Mouse (Mus musculus) CD4-positive, CD25-positive, alpha-beta regulatory T cell, adult 4 months (primary cell): ENCODE data around the gene Trim80. TPM values are rescaled to one million over a fixed set of nuclear protein-coding genes. Genes with fewer than 3 reads are reported as not detected.

ENCODE experiments used
- ATAC-seq: one replicate; pipeline ENCODE4 v1.8.0; 2017
- polyA plus RNA-seq, 2 experiments: library from polyadenylated mRNA; unstranded; fragments of 100-300 nt; shearing (Covaris generic); gene quantifications; one replicate each; pipeline ENCODE4 v1.2.1; 2017

Trim80 gene
- polyA plus RNA-seq = not detected

DNA sequence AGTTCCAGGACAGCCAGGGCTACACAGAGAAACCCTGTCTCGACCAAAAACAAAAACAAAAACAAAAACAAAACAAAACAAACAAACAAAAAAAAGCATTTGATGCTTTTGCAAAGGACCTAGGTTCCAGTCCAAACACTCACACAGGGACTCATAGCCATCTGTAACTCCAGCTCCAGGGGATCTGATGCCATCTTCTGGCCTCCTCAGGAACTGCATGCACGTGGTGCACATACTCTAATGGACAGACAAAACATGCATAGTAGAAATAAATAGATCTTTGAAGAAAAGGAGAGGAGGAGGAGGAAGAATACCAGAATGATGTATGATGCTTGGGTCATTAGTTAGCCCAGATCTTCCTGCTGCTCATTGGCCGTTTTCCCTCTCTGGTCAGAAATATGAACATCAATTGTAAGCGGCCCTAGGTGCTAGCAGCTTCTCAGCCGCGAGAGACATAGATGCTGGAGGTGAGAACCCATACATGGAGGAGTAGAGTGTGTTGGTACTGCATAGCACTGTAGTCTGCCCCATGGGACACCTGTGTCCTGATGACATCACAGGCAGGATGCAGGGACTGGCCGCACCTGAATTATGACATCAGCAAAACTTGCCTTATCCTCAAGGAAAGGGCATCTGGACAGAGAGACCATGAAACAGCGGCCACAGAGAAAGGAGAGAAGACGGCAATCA, at the start of gene Trim80:
Trim80 (plus strand) TSS at position 640 of the 690 bp plus-strand sequence.
- no peak for ATAC-seq

GRCm38 (mm10) chr11:115391358-115391757, 49.0 kb upstream of the Trim80 start:
- ATAC-seq = no peak

- no peak for ATAC-seq
Observed at GRCm38 (mm10) chr11:115393721-115394325, 46.5 kb upstream of the Trim80 start.

- ATAC-seq = no peak
Observed at GRCm38 (mm10) chr11:115398085-115398484, 42.3 kb upstream of the Trim80 start.

- ATAC-seq = no peak
Observed at GRCm38 (mm10) chr11:115400126-115400525, 40.2 kb upstream of the Trim80 start.

DNA sequence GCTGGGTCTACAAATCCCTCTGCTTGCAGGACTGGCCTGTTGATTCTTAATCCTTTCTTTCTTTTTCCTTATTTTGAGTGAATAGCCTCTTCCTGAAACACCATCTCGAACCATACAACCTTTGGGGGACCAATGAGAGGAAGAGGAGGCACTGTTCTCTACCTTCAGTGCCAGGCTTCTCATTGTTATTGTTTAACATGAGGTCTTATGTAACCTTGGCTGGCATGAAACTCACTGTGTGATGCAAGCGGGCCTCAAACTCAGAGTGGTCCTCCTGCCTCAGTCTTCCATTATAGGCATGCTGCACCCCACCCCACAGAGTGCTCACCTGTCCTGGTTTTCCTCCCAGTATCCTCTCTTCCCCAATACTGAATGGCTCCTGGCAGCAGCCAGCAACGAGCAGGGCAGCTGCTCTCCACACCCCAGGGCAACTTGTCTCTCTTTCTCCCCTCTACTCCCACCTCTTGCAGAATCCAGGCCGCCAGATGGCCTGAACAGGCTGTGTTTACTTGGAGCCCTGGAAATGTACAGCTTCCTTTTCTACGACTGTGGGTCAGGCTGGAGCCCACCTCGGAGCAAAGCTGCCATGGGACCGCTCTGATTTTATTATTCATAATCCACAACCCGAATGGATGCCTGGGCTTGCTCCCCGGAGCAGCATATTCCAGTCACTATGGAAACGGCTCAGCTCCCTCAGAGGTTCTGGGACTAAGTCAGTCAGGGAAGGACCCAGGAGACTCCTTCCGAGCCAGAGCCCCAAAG, 39.5 kb upstream of the Trim80 start:
- ATAC-seq = no peak

DNA sequence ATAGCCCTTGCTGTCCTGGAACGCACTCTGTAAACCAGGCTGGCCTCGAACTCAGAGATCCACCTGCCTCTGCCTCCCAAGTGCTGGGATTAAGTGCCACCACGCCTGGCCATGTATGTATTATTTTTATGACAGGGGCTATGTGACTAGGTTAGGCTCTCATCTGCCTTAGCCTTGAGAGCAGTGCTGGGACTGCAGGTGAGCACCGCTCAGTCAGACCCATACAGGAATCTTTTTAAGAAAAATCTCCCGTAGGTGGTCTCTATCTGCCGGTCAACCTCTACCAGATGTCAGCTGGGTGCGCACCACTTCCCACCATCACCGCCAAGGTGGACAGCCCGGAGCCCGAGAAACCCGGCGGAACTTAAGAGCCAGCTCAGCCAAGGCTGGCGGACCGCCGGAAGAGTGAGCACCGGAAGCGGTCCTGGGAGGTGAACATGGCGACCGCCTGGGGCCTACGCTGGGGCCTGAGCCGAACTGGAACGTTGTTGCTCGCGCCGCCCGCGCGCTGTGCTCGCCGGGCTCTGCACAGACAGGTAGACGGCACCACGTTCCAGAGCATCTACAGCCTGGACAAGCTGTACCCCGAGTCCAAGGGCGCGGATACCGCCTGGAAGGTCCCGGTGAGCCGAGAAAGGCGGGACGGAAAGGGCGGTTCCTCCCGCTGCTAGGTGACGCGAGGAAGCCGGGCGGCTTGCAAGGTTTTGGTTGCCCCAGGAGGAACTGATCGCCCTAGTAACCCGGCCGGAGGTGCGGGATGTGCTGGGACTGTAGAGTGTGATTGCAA, 36.8 kb upstream of the Trim80 start, which contains the start of gene Mrpl58:
Mrpl58 (plus strand) TSS at position 415 of the 787 bp plus-strand sequence.
- peak; percentile 61 for ATAC-seq

DNA sequence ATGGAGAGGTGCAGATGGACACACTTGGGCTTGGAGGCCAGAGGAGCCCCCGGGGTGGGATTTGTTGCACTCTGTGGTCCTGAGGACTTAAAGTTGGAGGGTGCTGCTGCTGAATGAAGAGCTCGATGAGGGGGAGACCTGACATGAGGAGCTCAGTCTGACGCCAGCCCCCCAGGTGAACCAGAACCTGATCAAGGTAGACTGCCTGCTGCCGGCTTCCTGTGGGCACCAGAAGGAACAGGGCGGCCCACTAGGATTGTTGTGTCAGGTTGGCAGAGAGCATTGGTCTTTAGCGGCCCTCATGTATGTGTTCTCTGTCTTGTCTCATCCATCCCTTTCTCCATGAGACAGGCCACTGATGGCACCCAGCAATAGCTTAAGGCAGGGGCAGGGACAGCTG, 34.6 kb upstream of the Trim80 start:
- no peak for ATAC-seq

DNA sequence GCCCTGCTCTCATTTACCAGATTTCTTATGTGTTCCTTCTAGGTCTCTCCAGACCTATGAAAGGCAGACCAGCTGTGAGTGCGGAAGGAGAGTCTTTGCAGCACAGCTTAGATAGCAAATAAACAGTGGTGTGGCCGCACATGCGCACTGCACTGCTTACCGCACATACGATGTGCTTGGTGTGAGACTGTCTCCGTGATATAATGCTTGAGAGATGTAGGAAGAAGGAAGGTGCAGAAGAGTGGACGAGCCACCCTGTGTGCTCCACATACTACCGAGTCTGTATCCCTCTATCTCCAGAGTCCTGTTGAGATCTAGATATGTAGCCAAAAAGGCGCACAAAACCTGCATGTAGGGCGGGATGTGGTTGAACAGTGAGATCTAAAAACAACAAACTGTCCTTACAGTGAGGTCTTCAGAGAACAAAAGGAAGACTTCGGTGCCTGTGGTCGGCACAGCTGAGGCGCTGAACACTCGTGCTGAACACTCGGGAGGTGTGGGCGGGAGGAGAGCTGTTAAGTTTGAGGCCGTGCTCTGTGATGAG, 33.4 kb upstream of the Trim80 start:
- peak; percentile 72 for ATAC-seq

DNA sequence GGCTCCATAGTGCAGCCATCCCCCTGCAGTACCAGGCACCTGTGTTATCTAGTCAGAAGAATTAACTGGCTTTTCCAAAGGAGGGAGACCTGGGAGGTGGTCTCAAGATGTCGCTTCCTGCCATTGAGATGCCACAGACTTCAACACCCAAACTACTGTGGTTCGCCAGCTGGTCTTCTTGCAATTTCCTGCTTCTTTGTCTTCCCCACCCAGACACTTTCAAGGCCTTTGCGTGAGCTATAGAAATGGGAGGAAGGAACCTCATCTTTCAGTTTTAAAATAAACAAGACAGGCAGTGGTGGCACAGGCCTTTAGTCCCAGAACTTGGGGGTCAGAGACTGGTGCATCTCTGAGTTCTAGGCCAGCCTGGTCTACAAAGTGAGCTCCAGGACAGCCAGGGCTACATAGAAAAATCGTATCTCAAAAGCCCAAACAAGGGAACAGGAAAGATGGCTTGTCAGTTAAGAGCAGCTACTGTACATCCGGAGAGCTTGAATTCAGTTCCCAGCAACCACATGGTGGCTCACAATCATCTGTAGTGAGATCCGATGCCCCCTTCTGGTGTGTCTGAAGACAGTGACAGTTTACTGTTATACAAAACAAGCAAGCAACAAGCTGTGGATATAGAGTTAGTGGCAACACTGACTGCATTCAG, 32.0 kb upstream of the Trim80 start:
- no peak for ATAC-seq

DNA sequence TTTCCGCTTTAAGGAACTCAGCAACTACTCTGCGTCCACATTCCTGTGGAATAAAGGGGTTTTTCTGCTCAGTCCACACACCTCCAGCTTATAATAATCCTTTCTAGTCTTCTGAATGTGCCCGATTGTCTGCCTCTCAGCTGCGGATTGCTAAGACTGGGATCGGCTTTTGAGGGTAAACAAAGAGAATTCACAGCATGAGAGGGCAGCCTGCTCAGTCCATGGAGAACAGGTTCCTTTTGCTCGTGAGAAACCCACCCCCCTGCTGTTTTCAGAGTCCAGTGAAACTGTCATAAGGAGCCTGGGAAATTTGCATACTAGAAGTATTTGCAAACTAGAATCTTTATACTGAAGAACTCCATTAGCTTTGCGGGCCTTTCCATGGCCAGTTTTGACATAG, 30.8 kb upstream of the Trim80 start:
- no peak for ATAC-seq

DNA sequence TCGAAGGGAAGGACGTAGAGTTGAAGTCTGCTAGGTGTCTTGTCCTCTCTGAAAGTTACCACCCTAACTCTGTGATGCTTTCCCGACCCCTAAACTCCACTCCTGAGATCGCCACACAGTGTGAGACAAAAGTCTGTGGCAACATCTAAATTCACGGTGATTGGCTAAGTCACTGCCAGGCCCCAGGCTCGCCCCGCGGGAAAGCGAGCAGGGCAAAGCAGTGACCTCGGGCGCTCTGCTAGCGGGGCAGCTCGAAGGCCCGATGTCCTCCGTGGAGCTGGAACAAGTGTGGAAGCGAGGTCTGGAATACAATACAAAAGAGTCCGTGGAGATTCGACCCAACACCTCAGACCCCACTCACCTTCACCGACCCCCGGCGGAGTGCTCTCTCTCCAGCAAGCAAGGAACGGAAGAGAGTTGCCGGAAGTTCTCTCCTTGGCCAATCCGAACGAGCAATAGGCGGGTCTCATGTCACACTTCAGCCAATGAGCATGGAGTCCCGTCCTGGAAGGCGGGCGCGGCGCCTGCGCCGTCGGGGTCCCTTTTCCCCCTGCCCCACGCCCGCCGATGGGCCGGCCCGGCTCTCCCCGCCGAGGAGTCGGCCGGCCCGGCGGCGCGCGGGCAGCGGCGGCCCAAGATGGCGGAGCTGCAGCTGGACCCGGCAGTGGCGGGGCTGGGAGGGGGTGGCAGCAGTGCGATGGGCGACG, 20.7 kb upstream of the Trim80 start, which contains the start of the genes Atp5h and Kctd2:
Atp5h (minus strand) TSS at position 432 of the 707 bp plus-strand sequence.
Kctd2 (plus strand) TSS at position 598 of the 707 bp plus-strand sequence.
- ATAC-seq = peak; percentile 98

GRCm38 (mm10) chr11:115420336-115421190, 19.8 kb upstream of the Trim80 start:
- ATAC-seq = peak; percentile 18

DNA sequence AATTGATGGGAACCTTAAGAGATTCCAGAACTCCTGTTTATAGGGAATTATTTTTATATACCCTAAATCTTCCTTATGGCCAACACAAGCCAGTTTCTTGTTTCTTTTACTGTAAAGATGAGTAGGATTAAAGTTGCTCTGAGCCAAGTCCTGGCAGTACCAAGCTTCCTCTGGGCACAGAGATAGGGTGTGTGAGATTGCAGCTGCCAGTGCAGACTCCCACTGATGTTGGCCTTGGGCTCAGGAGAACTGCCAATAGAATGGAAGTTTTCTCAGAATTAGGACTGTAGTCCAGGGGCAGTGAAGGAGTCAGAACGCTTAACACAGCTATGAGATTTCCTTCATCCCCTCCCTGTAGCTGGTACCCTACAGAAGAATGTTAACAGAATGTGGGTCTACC, 19.0 kb upstream of the Trim80 start:
- no peak for ATAC-seq

DNA sequence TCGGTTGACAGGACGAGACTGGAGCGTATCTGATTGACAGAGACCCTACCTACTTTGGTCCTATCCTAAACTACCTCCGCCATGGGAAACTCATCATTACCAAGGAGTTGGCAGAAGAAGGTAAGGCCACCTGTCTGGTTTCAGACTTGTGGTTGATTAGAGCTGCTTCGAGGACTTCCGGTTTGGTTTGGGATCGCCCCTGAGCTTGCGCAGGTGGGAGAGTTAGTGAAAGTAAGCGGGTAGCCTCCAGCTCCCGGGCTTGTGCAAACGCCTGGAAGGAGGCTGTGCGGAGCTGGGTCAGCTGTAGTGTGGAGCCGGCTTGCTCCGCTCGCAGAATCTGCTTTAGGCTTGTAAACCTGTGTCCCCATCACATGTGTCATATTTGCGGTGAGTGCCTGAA, 18.4 kb upstream of the Trim80 start:
- ATAC-seq = no peak

DNA sequence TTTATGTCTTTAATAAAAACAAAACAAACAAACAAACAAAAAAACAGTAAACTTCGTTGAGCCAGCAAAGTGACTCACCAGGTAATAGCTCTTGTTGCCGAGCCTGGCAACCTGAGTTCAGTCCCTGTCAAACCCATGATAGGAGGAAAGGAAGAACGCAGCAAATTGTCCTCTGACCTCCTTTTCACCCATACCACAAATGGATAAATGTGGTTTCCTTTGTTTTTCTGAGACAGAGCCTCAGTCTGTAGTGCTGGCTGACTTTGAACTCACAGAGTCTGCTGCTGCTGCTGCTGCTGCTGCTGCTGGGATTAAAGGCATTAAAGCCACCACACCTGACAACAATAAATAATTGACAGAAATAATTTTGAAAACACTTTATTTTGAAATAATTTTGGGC, 17.3 kb upstream of the Trim80 start:
- no peak for ATAC-seq

DNA sequence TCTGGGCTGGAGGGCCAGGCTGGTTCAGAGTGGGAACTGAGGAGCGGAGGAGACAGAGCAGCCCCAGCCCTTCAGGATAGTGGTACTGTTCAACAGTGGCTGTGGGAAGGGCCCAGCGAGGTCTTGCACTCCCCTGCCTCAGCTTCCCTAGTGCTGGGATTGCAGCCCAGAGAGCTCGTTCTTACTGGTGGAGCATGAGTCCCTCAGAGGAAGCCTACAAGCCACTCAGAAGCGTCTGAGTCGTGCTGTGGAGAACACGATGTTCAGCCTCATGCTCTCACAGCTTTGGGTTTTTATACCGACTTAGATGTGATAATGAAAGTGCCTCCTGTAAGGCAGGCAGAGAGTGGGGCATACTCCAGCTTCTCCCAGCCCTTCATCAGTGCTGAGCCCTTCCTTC, 15.7 kb upstream of the Trim80 start:
- no peak for ATAC-seq

DNA sequence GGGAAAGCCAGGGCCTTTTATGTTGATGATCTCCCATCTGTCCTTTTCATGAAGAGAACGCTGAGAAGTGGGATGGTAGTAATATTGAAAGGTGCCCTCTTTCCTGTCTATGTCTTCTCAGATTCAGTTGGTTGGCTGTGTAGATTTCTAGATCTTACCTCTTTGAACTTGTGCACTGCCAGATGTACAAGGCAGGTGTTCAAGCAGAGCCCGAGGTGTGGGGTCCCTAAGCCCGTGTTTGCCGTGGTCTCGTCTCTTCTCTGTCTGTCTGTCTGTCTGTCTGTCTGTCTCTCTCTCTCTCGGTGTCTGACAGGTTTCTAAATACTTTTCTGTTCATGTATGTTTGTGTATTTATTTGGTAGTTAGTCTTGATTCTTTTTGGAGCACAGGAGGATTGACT, 14.7 kb upstream of the Trim80 start:
- ATAC-seq = no peak

- ATAC-seq = peak; percentile 87
Observed at GRCm38 (mm10) chr11:115427482-115428331, 12.6 kb upstream of the Trim80 start.
